Mouse (Mus musculus): ENCODE results near the gene Gnaq.
"Not testable (repeated sequence)": the region's sequence is repeated elsewhere in the genome, so short reads cannot be mapped to it uniquely, and the experiment has no call there.

The Gnaq gene

DNA sequence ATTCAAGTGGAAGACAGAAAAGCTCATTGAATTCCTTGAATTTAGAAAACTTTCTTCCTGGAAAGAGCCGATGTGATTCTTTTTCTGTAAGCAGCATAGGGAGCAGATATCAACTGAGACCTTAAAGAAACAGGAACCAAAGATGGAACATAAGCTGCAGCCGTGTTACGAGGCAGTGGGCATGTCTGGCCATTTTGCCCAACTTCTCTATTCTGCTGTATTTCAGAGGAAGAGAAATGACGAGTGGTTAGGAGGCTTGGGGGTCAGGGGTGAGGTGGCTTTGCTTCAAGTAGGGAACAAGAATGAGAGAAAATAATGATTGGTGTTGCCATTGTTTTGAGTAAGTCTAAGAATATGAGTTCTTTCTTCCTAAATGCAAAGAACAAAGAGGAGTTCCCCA lies 120.1 kb downstream of the Gnaq start:
- ATAC-seq (ENCODE audit: insufficient number of reproducible peaks, low FRiP score, low TSS enrichment) = no peak

DNA sequence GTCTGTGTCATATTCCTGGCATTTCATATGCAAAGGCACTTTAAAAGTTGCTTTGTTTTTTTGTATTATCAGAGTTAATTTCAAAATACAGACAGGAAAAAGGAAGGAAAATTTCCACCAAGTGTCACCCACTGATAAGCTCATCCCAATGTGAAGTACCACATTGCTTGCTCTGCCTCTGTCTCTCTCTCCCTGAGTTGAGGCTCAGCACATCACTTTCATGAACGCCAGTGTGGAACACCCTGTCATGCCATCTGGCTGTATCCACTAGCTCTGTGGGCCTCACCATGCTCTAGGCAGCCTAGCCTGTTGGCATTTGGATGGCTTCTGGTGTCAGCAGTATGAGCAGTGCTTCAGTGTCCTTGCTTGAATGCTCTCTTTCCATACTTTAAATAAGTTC lies 122.2 kb downstream of the Gnaq start:
- no peak for ATAC-seq (ENCODE audit: insufficient number of reproducible peaks, low FRiP score, low TSS enrichment)

DNA sequence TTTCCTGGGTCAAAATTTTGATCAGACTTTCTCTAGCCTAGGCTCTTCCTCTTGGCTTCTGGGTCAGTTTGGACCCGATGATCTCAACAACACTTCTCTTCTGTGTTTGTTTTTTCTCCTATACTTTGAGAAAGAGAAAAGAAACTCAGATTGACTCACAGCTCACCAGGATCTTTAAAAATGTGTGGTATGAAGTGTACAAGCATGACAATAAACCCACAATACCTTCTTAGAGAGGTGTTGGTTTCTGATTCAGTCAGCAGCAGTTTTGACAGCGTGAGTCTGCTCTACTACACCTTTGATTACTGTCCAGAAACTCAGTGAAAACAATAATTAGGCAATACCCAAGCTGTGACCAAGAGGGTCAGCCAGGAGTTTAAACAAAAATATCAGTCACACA lies 122.7 kb downstream of the Gnaq start:
- no peak for ATAC-seq (ENCODE audit: insufficient number of reproducible peaks, low FRiP score, low TSS enrichment)

DNA sequence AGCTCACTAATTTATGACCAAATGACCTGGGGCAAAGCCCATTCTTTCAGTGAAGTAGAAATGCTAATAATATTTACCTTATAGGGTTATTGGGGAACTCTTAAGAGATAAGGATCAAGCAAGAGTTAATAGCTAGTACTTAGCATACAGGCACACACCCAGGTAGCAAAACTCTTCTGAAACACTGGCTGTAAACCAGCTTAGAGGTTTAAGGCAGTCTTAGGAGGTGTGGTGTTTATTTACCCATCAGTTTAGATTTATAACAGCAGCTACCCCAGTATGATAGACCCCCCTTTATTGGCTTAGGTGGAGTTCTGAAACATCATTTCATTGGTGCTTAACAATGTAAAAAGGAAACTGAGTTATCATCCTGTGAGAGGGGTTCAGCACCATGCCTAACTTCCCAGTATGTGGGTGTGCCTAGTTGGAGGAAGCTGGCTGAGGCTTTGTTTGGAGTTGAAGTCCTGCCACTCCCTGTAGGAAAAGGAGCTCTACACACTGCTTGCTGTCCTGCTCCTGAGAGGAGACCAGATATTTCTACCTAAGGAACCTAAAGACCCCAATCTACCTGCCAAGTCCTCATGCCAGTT lies 126.2 kb downstream of the Gnaq start:
- ATAC-seq (ENCODE audit: insufficient number of reproducible peaks, low FRiP score, low TSS enrichment) = no peak

DNA sequence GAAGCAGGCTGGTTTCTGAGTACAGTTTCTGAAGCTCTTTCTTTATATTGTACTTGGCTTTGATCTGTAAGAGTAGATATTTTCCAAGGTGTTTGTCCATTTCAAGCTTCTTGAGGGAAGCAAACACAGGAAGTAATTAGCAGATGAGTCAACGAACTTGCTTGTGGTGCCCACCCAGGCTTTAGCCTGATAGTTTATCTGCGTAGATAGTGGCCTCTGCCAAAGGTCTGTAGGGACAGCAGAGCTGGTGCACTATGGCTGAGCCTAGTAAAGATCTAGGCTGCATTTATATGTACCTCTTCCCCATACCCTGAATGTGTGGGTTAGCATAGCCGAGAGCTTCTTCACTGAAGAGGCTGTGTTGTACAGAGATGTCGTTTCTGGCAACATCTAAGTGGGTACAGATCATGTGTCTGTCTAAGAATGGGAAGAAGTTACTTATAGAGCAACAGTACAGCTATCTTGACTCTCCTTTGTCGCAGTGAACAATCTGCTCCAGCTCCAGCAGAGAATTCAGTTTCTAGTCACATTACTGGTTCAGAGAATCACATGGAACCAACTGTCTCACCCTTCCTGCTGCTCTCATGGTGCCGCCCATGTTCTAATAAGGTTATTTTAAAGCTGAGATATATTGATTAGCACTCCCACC lies 127.3 kb downstream of the Gnaq start:
- no peak for ATAC-seq (ENCODE audit: insufficient number of reproducible peaks, low FRiP score, low TSS enrichment)

DNA sequence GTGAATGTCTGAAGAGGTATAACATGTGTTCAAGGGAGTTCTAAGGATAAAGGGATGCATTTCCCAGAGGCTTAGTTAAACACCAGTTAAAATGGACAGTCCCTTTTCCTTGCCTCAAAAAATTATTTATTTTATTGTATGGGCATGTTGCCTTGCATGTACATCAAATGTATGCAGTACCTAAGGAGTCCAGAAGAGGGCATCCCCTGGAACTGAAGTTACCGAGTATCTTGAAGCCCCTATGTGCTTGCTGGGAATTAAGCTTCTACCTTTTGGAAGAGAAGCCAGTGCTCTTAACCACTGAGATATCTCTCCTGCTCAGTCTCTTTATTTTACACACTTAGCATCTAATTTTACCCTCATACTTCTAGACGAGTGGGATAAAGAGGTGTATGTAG lies 127.8 kb downstream of the Gnaq start:
- ATAC-seq (ENCODE audit: insufficient number of reproducible peaks, low FRiP score, low TSS enrichment) = no peak

DNA sequence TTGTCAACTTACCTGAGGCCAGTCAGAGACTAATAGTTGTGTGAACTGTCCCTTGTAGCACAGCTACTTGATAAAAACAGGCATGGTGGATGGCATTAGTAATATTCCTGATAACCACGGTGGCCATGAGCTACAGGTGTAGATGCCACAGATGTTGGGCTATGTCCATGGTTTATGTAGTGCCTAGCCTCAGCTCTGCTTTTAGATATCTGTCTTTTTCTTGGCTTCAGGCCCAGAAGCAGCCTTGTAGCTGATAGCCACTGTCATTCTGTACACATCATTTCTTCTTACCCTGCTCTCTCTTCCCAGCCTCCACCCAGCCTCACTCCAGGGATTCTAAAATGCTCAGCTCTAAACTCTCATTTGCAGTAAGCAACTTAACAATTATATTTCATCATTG lies 128.3 kb downstream of the Gnaq start:
- no peak for ATAC-seq (ENCODE audit: insufficient number of reproducible peaks, low FRiP score, low TSS enrichment)

DNA sequence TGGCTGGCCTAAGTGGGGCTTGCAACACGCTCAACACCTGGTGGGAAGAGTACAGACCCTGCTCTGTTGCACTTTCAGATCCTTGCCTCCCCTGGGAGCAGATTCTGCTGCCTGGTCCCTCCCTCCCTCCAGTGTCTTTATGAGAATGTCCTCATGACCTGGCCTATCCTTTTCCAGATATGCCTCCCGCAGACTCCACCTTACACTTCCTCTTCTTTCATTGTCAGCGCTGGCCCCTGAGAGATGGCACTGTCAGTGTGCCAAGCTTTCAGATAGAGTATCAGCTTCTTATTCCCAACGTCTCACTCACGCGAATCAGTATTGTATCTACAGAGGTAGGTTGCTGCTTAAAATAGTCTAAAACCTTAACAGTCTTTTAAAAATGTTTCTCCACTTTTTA lies 129.0 kb downstream of the Gnaq start:
- no peak for ATAC-seq (ENCODE audit: insufficient number of reproducible peaks, low FRiP score, low TSS enrichment)

DNA sequence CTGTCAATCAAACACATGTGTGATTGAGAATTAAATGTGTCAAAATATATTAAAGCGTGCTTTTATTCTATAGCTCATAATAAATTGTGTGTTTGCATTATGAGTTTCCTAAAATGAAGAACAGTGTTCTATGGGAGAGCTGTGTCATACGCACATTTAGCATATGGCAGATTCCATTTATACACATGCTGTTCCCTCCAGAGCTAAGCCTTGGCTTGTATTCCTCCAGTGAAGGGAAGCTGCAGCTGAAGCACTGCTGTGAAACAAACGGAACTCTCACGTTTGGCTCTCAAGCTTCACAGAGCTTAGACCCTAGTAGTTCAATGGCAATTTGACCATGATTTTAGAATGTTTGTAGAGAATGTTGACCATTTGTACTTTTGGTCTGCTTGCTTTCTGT lies 129.7 kb downstream of the Gnaq start:
- 0 out of 2 replicates have a peak, but pooled peaks have one; percentile 56 for ATAC-seq (ENCODE audit: insufficient number of reproducible peaks, low FRiP score, low TSS enrichment)

DNA sequence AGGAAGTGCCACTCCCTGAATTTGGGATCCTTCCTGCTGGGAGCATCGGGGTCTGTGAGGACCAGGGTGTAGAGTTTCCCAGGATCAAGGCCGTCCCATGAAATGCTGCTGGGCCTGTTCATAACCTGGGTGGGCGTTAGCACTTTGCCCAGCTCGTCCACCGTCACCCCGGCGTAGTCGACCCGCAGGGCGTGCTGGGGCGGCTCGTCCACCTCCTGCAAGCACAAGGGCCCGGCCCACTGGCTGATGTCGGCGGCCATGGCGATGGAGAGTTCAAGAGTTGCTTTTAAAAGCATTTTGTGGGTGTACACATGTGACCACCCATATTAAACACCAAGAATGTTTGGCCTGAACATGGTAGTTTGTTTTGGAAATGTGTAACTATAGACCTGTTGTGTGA lies 134.7 kb downstream of the Gnaq start:
- not testable (repeated sequence) for ATAC-seq (ENCODE audit: insufficient number of reproducible peaks, low FRiP score, low TSS enrichment)

DNA sequence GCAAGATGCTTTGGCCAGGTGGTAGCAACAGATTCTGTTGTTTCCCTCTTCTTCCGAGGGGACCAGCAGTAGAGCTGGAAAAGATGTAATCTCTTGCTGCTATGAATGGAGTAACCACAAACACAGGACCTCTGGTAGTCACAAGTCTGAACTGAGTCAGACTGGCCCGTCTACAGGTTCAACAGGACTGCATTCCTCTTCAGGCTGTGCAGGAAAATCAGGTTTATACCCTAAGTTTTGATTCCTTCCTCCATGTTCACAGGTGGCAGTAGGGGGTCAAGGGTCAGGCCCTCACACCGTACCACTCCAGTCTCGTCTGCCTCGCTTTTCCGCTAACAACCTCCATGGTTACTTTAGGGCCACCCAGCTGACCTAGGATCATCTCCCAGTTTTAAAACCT lies 137.6 kb downstream of the Gnaq start:
- ATAC-seq (ENCODE audit: insufficient number of reproducible peaks, low FRiP score, low TSS enrichment) = no peak

DNA sequence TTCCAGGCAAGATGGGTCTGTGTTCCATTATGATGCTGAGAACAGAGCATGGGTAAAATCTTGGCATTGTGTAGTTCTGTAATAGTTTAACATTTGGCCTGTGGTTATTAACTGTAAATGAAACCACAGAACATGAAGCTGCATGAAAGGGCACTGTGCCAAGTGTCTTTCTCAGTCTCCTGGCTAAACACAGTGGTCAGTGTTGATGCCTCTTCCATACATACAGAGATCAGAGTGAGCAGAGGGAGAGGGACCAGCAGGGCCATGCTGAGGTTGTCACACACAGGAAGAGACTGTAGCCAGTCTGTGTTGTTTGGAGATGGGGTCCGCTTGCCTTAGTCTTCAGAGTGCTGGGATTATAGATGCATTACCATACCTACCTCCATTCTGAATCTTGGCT lies 138.4 kb downstream of the Gnaq start:
- ATAC-seq (ENCODE audit: insufficient number of reproducible peaks, low FRiP score, low TSS enrichment) = no peak

DNA sequence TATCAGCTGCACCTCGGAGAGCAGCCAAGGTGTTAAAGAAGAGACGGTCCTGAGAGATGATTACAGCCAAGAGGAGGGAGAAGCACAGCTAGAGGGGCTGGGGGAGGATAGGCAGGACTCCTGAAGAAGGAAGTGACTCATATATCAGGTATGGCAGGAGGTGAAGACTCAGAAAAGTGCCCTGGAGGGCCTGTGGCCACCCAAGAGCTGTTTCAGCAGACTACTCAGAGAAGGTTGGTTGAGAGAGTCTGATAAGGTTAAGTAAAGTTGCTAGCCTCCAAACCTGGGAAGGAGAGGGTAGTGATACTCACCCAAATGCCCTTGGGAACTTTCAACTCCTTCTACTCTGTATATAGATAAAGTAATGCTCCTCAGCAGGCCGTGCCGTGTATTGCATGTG lies 140.4 kb downstream of the Gnaq start:
- ATAC-seq (ENCODE audit: insufficient number of reproducible peaks, low FRiP score, low TSS enrichment) = no peak

DNA sequence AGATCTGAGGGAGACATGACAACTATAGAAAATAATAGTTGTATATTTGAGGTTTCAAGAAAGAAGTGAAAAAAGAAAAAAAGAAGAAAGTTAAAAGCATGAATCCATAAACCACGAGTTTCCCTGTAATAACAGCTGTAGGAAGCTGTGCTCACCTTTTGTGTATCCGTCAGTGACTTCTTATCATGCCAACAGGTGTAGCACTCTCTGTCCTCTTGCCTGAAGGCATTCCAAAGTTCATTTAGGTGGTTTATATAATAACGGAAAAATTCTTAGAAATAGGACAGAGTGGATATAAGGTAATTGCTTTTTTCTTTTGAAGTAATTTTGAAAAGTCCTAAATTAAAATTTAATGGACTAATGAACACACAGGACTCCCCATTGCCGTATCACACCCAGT lies 147.6 kb downstream of the Gnaq start:
- no peak for ATAC-seq (ENCODE audit: insufficient number of reproducible peaks, low FRiP score, low TSS enrichment)

DNA sequence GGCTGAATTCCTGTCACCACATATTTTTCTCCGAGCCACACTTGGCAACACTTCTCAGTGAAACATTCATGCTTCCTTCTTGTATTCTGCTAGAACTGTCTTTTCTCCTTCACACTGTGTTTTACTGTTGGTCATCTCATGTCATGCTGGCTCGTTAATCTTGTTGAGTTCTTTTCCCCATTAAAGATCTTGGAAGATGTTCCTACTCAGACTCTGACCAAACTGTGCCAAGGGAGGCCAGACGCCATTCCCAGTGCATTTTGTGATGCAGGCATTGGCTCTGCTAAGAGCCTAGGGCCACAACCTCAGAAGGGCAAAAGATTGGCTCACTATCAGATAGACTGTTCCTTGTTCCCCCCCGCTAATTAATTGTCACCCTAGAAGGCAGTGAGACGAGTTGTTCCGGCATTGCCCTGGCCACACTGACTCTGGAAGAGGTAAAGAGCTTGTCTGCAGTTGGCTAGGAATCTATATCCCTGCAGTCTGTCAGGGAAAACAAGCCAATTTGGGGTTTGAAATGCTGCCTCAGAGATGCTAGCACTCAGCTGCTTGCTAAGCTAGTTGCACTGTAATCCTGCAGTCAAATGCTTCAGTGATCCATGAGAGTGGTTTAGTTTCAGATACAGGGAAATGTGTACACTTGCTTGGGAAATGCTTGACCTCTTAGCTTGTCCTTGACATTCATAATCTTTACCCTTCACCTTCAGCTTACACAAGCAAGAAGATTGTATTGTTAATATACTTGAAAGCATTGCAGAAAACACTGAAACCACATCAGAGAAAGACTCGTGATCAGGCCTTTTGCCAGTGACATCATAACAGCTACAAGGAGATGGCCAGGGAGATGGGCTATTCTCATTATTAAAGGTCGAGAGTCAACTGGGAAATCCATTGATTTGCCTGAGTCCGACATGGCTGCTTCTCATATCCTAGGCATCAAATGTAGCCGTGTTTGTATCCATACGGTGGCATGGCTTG lies 152.7 kb downstream of the Gnaq start:
- peak; percentile 74 for ATAC-seq (ENCODE audit: insufficient number of reproducible peaks, low FRiP score, low TSS enrichment)

DNA sequence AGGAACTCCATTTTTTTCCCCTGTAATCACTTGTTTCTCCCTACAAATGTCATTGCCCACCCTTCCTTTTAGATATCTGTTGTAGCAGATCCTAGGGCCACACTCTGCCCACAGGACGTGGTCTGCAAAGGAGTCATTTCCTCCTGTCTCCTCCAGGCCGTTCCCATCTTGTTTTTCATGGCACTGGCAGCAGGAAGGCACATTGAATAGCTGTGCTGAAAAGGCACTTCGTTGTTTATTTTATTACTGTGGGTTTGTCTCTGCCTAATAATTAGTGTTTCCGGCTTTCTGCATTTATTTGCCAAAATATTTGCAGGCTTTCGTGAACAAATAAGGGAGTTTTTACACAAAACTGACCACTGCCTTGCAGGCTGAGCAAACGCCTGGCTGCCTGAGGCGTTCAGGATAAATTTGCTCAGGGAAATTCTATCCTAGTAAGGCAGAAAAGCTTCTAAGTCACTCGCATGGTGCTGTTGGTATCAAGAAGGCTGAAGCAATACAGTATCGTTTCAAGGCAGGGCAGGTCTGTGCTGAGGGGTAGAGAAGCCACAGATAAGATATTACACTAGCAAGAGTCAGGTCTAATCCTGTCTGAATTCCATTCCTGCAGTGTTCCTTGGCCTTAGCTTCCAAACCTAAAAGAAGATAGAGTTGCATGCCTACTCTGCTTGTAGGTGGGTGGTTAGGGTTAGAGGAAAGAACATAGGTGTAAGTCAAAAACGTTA lies 154.0 kb downstream of the Gnaq start:
- ATAC-seq (ENCODE audit: insufficient number of reproducible peaks, low FRiP score, low TSS enrichment) = no peak

DNA sequence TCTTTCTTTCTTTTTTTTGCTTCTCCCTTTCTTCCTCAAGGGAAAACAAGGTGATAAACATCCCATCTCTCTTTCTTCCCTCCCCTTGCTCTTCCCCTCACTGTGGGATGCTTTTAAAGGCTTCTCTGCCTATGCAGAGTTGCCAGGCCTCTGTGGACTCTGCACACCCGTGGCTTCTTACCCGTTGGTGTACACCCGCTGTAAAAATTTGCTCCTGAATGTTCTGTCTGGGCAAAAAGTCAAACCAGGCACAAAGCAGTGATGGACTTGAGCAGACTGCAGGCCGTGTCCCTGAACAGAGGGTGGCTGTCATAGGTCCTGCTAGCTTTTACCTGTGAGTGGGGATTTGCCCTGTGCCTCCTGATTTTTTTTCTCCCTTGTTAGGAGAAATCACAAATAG lies 154.7 kb downstream of the Gnaq start:
- ATAC-seq (ENCODE audit: insufficient number of reproducible peaks, low FRiP score, low TSS enrichment) = 0 out of 2 replicates have a peak, but pooled peaks have one; percentile 43

DNA sequence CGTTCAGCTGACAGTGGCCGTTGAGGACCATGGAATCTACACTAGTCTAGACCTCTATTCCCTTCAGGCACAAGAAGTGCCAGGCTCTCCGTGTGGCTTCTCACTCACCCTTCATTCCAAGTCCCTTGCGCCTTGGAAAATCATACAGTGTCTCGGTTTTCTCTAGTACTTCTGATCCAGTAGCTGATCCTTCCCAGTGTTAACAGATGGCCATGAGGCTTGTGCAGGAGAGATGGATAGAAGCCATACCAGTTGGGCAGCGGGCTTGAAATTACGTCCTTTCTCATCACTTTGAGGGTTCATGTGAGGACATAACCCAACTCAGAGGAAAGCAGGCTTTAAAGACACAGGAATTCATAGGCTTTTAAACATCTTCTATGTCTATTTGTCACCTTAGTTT lies 155.3 kb downstream of the Gnaq start:
- ATAC-seq (ENCODE audit: insufficient number of reproducible peaks, low FRiP score, low TSS enrichment) = peak; percentile 75

DNA sequence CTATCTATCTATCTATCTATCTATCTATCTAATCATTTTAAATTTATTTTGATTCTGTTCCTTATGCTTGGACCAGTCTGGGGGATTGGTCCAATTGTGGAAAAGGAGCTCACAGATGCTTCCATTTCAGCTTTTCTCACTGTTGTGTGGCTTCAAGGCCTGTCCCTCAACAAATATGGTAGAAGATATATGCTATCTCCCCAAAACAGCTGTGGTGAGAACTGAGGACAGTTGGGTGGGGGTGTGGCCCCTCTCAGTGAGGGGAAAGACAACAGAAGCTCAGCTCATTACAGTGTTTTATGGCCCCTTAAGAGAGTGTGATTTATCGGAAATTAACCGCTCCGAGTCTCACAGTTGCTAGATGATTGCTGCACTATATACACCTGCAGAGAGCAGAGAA lies 158.5 kb downstream of the Gnaq start:
- ATAC-seq (ENCODE audit: insufficient number of reproducible peaks, low FRiP score, low TSS enrichment) = no peak

DNA sequence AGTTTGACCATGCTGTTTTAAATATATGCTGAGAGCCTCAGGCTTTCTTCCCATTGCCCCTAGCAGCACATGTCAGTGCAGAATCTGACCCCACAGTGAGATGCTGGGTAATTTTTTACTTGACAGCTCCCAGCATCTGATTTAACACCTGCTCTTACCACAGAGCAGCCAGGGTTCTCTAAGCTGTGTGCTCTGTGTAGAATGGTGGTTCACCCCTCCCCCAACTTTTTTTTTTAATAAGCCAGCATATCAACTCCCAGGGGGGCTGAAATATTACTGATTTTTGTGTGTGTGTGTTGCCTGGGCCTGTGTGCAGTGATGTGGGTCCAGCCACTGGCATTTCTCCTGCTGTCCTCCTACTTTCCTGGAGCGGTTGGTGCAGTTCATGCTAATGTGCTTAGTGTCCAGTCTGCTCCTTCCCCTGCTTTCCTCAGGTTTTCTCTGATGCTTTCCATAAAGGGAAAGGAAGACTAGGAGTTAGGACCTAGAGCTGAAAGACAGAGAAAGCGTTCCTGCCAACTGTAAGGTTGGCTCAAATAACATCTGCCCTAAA lies 159.5 kb downstream of the Gnaq start:
- no peak for ATAC-seq (ENCODE audit: insufficient number of reproducible peaks, low FRiP score, low TSS enrichment)
